Mouse (Mus musculus) stomach, embryonic 14.5 days (tissue): ENCODE data around the gene Slc1a4. TPM values are rescaled to one million over a fixed set of nuclear protein-coding genes. Genes with fewer than 3 reads are reported as not detected.

Source experiments
- ATAC-seq: fragments of 200-750 bp; cut with Nextera tagmentation; 2 replicates; pipeline ENCODE4 v1.8.0; 2017; ENCODE audit warnings: low read depth, moderate TSS enrichment; ENCODE audit not compliant: insufficient number of reproducible peaks, insufficient read depth, low FRiP score
- H3K27ac ChIP-seq: fragments of 300-500 bp; sonication (generic); 2 replicates; pipeline ENCODE4 v1.5.1; 2014; ENCODE audit warnings: mild to moderate bottlenecking, low read length, moderate library complexity, mixed read lengths
- H3K27me3 ChIP-seq: fragments of 300-500 bp; sonication (generic); 2 replicates; pipeline ENCODE4 v1.6.1; 2014; ENCODE audit warnings: low read length, control low read depth, mixed read lengths; ENCODE audit not compliant: control insufficient read depth, insufficient read depth
- H3K36me3 ChIP-seq: fragments of 300-500 bp; sonication (generic); 2 replicates; pipeline ENCODE4 v1.6.1; 2014; ENCODE audit warnings: mild to moderate bottlenecking, control low read depth, low read length, moderate library complexity, mixed read lengths; ENCODE audit not compliant: control insufficient read depth, insufficient read depth
- H3K4me1 ChIP-seq: fragments of 300-500 bp; sonication (generic); 2 replicates; pipeline ENCODE4 v1.6.1; 2014; ENCODE audit warnings: low read length, control low read depth, mixed read lengths; ENCODE audit not compliant: control insufficient read depth, insufficient read depth
- H3K4me2 ChIP-seq: fragments of 300-500 bp; sonication (generic); replicated peaks from 2 replicates; pipeline ENCODE4 v1.6.1; 2014; ENCODE audit warnings: low read depth, low read length, control low read depth
- H3K4me3 ChIP-seq: fragments of 300-500 bp; sonication (generic); 2 replicates; pipeline ENCODE4 v1.5.1; 2014; ENCODE audit warnings: low read depth, low read length, control low read depth
- H3K9ac ChIP-seq: fragments of 300-500 bp; sonication (generic); replicated peaks from 2 replicates; pipeline ENCODE4 v1.6.1; 2014; ENCODE audit warnings: low read depth, mild to moderate bottlenecking, control low read depth, low read length, moderate library complexity, mixed read lengths
- H3K9me3 ChIP-seq: fragments of 300-500 bp; sonication (generic); 2 replicates; pipeline ENCODE4 v1.6.1; 2016; ENCODE audit warnings: low read depth, low read length, control low read depth; ENCODE audit not compliant: control insufficient read depth
- WGBS: fragments of 180-500 bp; shearing (Covaris S2); extraction: QIAGEN DNeasy Blood & Tissue Kit; methylation state at CpG from one replicate; pipeline ENCODE4 v1.1.7; 2014; 5-methylcytosine and 5-hydroxymethylcytosine counted together
- polyA plus RNA-seq: library from polyadenylated mRNA; unstranded; fragments of >200 nt; fragmentation: Nextera tagmentation; extraction: Ambion mirVana; gene quantifications from 2 replicates; pipeline ENCODE4 v1.2.1, GENCODE M21; 2014

The Slc1a4 gene
- polyA plus RNA-seq, 1 experiment from 2014 or later: 18.0 TPM

- H3K36me3 ChIP-seq: no peaks in the 10 kb centered on the region
- 39% methylated on average over 9 of the region's 9 CpGs for WGBS
- H3K4me2 ChIP-seq: peak overlapping the region; percentile 98
- H3K27me3 ChIP-seq: no peaks in the 10 kb centered on the region
- 0 out of 2 replicates have a peak, but pooled peaks cover 11% of the 10 kb centered on the region for H3K4me1 ChIP-seq
- ATAC-seq: no peak
- H3K9me3 ChIP-seq: no peaks in the 10 kb centered on the region
- H3K4me3 ChIP-seq: peak overlapping the region; percentile 48
- no peak overlapping the region for H3K27ac ChIP-seq
- H3K9ac ChIP-seq: no peak overlapping the region
Measured at GRCm38 (mm10) chr11:20331027-20331689, 1.4 kb downstream of the Slc1a4 start.

GRCm38 (mm10) chr11:20329711-20330110 is 2.8 kb downstream of the Slc1a4 start:
- Histone ChIP-seq H3K4me1 (0 out of 2 replicates have a peak, but pooled peaks cover 14% of the 10 kb centered on the region), H3K36me3 (no peaks in the 10 kb centered on the region), H3K9ac (no peak overlapping the region), H3K27me3 (no peaks in the 10 kb centered on the region), H3K4me2 (no peak overlapping the region), H3K9me3 (no peaks in the 10 kb centered on the region), H3K27ac (no peak overlapping the region), H3K4me3 (no peak overlapping the region)
- WGBS: 79% methylated on average over 5 of the region's 5 CpGs
- ATAC-seq: no peak

GRCm38 (mm10) chr11:20328771-20329170 is 3.7 kb downstream of the Slc1a4 start:
- 80% methylated on average over 6 of the region's 6 CpGs for WGBS

GRCm38 (mm10) chr11:20326328-20326995 is 6.1 kb downstream of the Slc1a4 start:
- WGBS: 74% methylated on average over 11 of the region's 11 CpGs
- no peak overlapping the region for H3K4me3 ChIP-seq
- no peak overlapping the region for H3K27ac ChIP-seq
- H3K4me1 ChIP-seq: 0 out of 2 replicates have a peak, but pooled peaks cover 8% of the 10 kb centered on the region
- no peaks in the 10 kb centered on the region for H3K27me3 ChIP-seq
- H3K9me3 ChIP-seq: no peaks in the 10 kb centered on the region
- H3K36me3 ChIP-seq: no peaks in the 10 kb centered on the region
- no peak overlapping the region for H3K4me2 ChIP-seq
- H3K9ac ChIP-seq: no peak overlapping the region
- ATAC-seq: no peak

More at GRCm38 (mm10) chr11:20328771-20329170, 3.7 kb downstream of the Slc1a4 start:
- Histone ChIP-seq H3K27me3 (no peaks in the 10 kb centered on the region), H3K9ac (no peak overlapping the region), H3K4me1 (0 out of 2 replicates have a peak, but pooled peaks cover 11% of the 10 kb centered on the region), H3K27ac (no peak overlapping the region), H3K4me2 (no peak overlapping the region), H3K9me3 (no peaks in the 10 kb centered on the region), H3K4me3 (no peak overlapping the region), H3K36me3 (no peaks in the 10 kb centered on the region)
- ATAC-seq: no peak

- Histone ChIP-seq H3K27ac (no peak overlapping the region), H3K9ac (no peak overlapping the region), H3K4me1 (0 out of 2 replicates have a peak, but pooled peaks cover 8% of the 10 kb centered on the region), H3K36me3 (no peaks in the 10 kb centered on the region), H3K27me3 (no peaks in the 10 kb centered on the region), H3K4me2 (no peak overlapping the region), H3K9me3 (no peaks in the 10 kb centered on the region), H3K4me3 (no peak overlapping the region)
- ATAC-seq: no peak
- WGBS: 90% methylated on average over 9 of the region's 9 CpGs
Measured at GRCm38 (mm10) chr11:20325073-20325694, 7.3 kb downstream of the Slc1a4 start.

- no peaks in the 10 kb centered on the region for H3K36me3 ChIP-seq
- H3K27ac ChIP-seq: no peak overlapping the region
- no peak overlapping the region for H3K9ac ChIP-seq
- WGBS: 94% methylated on average over 3 of the region's 3 CpGs
- H3K9me3 ChIP-seq: no peaks in the 10 kb centered on the region
- 0 out of 2 replicates have a peak, but pooled peaks cover 8% of the 10 kb centered on the region for H3K4me1 ChIP-seq
- no peak overlapping the region for H3K4me2 ChIP-seq
- no peaks in the 10 kb centered on the region for H3K27me3 ChIP-seq
- H3K4me3 ChIP-seq: no peak overlapping the region
- ATAC-seq: no peak
Measured at GRCm38 (mm10) chr11:20324006-20324405, 8.5 kb downstream of the Slc1a4 start.

GRCm38 (mm10) chr11:20322366-20322765 is 10.1 kb downstream of the Slc1a4 start:
- 80% methylated on average over 3 of the region's 3 CpGs for WGBS

GRCm38 (mm10) chr11:20320661-20321060 is 11.9 kb downstream of the Slc1a4 start:
- H3K9ac ChIP-seq: no peak overlapping the region
- WGBS: 79% methylated on average over 3 of the region's 3 CpGs
- no peaks in the 10 kb centered on the region for H3K27me3 ChIP-seq
- no peaks in the 10 kb centered on the region for H3K4me1 ChIP-seq
- no peak overlapping the region for H3K4me3 ChIP-seq
- no peak overlapping the region for H3K4me2 ChIP-seq
- no peaks in the 10 kb centered on the region for H3K36me3 ChIP-seq
- H3K27ac ChIP-seq: no peak overlapping the region
- no peak for ATAC-seq
- H3K9me3 ChIP-seq: no peaks in the 10 kb centered on the region

More at GRCm38 (mm10) chr11:20322366-20322765, 10.1 kb downstream of the Slc1a4 start:
- Histone ChIP-seq H3K4me1 (0 out of 2 replicates have a peak, but pooled peaks cover 8% of the 10 kb centered on the region), H3K27ac (no peak overlapping the region), H3K9ac (no peak overlapping the region), H3K36me3 (no peaks in the 10 kb centered on the region), H3K27me3 (no peaks in the 10 kb centered on the region), H3K4me2 (no peak overlapping the region), H3K9me3 (no peaks in the 10 kb centered on the region), H3K4me3 (no peak overlapping the region)
- ATAC-seq: no peak
